Mouse (Mus musculus): ENCODE results near the gene Ctdspl. TPM values are rescaled to one million over a fixed set of nuclear protein-coding genes. Genes with fewer than 3 reads are reported as not detected.

Ctdspl gene
- polyA plus RNA-seq, 2 experiments = 2.3 to 3.6 TPM

- ATAC-seq (ENCODE audit: insufficient read depth) = no peak
- H3K9ac ChIP-seq (replicated peaks) = no peak overlapping the region
- no peak overlapping the region for H3K4me3 ChIP-seq (ENCODE audit: insufficient read depth in 1 of 2, low read depth in 2 of 2, low read length in 2 of 2)
- H3K4me2 ChIP-seq (ENCODE audit: low read depth) = no peak overlapping the region
- no peak for DNase-seq (ENCODE audit: low read depth in 3 of 3, low spot score in 3 of 3)
- H3K27ac ChIP-seq = no peak overlapping the region
- no peaks in the 10 kb centered on the region for H3K9me3 ChIP-seq (ENCODE audit: control insufficient read depth, low read length)
- H3K4me1 ChIP-seq (replicated peaks; ENCODE audit: control insufficient read depth in 2 of 2, insufficient read depth in 2 of 2, low read length in 1 of 2) = no peaks in the 10 kb centered on the region
- no peak for TF ChIP-seq CTCF (IDR thresholded peaks at IDR 0.05; ENCODE audit: low read depth)
- TF ChIP-seq EP300 (IDR thresholded peaks at IDR 0.05; ENCODE audit: low read depth) = no peak
- H3K36me3 ChIP-seq (replicated peaks; ENCODE audit: control insufficient read depth, insufficient read depth, low read depth) = no peaks in the 10 kb centered on the region
- WGBS (ENCODE audit: insufficient replicate concordance) = 75% methylated on average over 6 of the region's 6 CpGs
- H3K27me3 ChIP-seq (ENCODE audit: control insufficient read depth, insufficient read depth, low read length) = no peaks in the 10 kb centered on the region
Measured at GRCm38 (mm10) chr9:118881946-118882284, 44.3 kb upstream of the Ctdspl start.

GRCm38 (mm10) chr9:118883150-118883549 lies 43.1 kb upstream of the Ctdspl start:
- no peaks in the 10 kb centered on the region for H3K36me3 ChIP-seq (replicated peaks; ENCODE audit: control insufficient read depth, insufficient read depth, low read depth)
- no peak for DNase-seq (ENCODE audit: low read depth in 3 of 3, low spot score in 3 of 3)
- H3K4me3 ChIP-seq (ENCODE audit: insufficient read depth in 1 of 2, low read depth in 2 of 2, low read length in 2 of 2) = no peak overlapping the region
- H3K9me3 ChIP-seq (ENCODE audit: control insufficient read depth, low read length) = no peaks in the 10 kb centered on the region
- H3K9ac ChIP-seq (replicated peaks) = no peak overlapping the region
- no peak for ATAC-seq (ENCODE audit: insufficient read depth)
- WGBS (ENCODE audit: insufficient replicate concordance) = 45% methylated on average over 7 of the region's 7 CpGs
- no peaks in the 10 kb centered on the region for H3K4me1 ChIP-seq (replicated peaks; ENCODE audit: control insufficient read depth in 2 of 2, insufficient read depth in 2 of 2, low read length in 1 of 2)
- no peaks in the 10 kb centered on the region for H3K27me3 ChIP-seq (ENCODE audit: control insufficient read depth, insufficient read depth, low read length)
- no peak overlapping the region for H3K4me2 ChIP-seq (ENCODE audit: low read depth)
- no peak for TF ChIP-seq CTCF (IDR thresholded peaks at IDR 0.05; ENCODE audit: low read depth)
- no peak for TF ChIP-seq EP300 (IDR thresholded peaks at IDR 0.05; ENCODE audit: low read depth)
- H3K27ac ChIP-seq = no peak overlapping the region

- no peaks in the 10 kb centered on the region for H3K4me1 ChIP-seq (replicated peaks; ENCODE audit: control insufficient read depth in 2 of 2, insufficient read depth in 2 of 2, low read length in 1 of 2)
- no peak overlapping the region for H3K27ac ChIP-seq
- H3K36me3 ChIP-seq (replicated peaks; ENCODE audit: control insufficient read depth, insufficient read depth, low read depth) = no peaks in the 10 kb centered on the region
- WGBS (ENCODE audit: insufficient replicate concordance) = 55% methylated on average over 6 of the region's 6 CpGs
- TF ChIP-seq CTCF (IDR thresholded peaks at IDR 0.05; ENCODE audit: low read depth) (no peak), EP300 (IDR thresholded peaks at IDR 0.05; ENCODE audit: low read depth) (no peak)
- no peaks in the 10 kb centered on the region for H3K27me3 ChIP-seq (ENCODE audit: control insufficient read depth, insufficient read depth, low read length)
- H3K9ac ChIP-seq (replicated peaks) = no peak overlapping the region
- no peak overlapping the region for H3K4me2 ChIP-seq (ENCODE audit: low read depth)
- no peaks in the 10 kb centered on the region for H3K9me3 ChIP-seq (ENCODE audit: control insufficient read depth, low read length)
- no peak for DNase-seq (ENCODE audit: low read depth in 3 of 3, low spot score in 3 of 3)
- H3K4me3 ChIP-seq (ENCODE audit: insufficient read depth in 1 of 2, low read depth in 2 of 2, low read length in 2 of 2) = no peak overlapping the region
- ATAC-seq (ENCODE audit: insufficient read depth) = no peak
Measured at GRCm38 (mm10) chr9:118885785-118886184, 40.5 kb upstream of the Ctdspl start.

DNA sequence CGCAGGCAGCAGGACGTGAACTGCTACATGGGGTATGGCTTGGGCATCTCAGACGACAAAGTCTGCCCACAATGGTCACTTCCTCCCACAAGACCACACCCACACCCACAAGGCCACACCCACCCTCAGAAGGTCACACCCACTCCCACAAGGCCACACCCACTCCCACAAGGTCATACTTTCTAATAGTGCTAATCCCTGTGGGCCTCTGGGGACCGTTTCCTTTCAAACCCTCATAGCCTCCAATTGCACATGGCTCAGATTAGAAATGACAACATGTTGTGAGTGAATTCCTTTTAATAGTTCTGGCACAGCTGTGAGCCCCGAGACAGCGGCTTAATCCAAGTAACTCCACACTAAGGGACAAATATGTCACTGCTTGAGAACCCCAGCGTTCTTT lies 39.1 kb upstream of the Ctdspl start:
- no peak overlapping the region for H3K9ac ChIP-seq (replicated peaks)
- ATAC-seq (ENCODE audit: insufficient read depth) = no peak
- H3K4me3 ChIP-seq (ENCODE audit: insufficient read depth in 1 of 2, low read depth in 2 of 2, low read length in 2 of 2) = no peak overlapping the region
- 74% methylated on average over 7 of the region's 7 CpGs for WGBS (ENCODE audit: insufficient replicate concordance)
- DNase-seq (ENCODE audit: low read depth in 3 of 3, low spot score in 3 of 3) = no peak
- H3K27me3 ChIP-seq (ENCODE audit: control insufficient read depth, insufficient read depth, low read length) = no peaks in the 10 kb centered on the region
- H3K27ac ChIP-seq = no peak overlapping the region
- no peaks in the 10 kb centered on the region for H3K9me3 ChIP-seq (ENCODE audit: control insufficient read depth, low read length)
- no peak overlapping the region for H3K4me2 ChIP-seq (ENCODE audit: low read depth)
- TF ChIP-seq EP300 (IDR thresholded peaks at IDR 0.05; ENCODE audit: low read depth) (no peak), CTCF (IDR thresholded peaks at IDR 0.05; ENCODE audit: low read depth) (no peak)
- H3K4me1 ChIP-seq (replicated peaks; ENCODE audit: control insufficient read depth in 2 of 2, insufficient read depth in 2 of 2, low read length in 1 of 2) = no peaks in the 10 kb centered on the region
- no peaks in the 10 kb centered on the region for H3K36me3 ChIP-seq (replicated peaks; ENCODE audit: control insufficient read depth, insufficient read depth, low read depth)

DNA sequence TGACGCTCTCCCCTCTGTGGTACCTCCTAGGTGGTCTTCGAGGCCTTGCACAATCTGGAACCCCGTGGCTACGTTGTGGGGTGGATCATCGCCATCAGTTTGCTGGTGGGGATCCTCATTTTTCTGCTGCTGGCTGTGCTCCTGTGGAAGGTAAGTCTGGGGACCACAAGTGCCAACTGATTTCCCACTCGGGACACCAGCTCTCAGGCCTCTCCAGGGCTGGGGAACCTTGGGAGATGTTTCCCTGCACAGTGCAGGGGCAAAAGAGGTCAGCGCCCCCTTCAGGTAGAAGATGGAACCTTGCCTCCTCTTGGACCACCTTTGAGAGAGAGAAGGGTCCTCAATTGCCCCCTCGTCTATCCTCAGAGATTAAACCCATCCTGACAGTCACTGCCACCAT lies 38.5 kb upstream of the Ctdspl start:
- 78% methylated on average over 8 of the region's 8 CpGs for WGBS (ENCODE audit: insufficient replicate concordance)
- Histone ChIP-seq H3K4me3 (ENCODE audit: insufficient read depth in 1 of 2, low read depth in 2 of 2, low read length in 2 of 2) (no peak overlapping the region), H3K27me3 (ENCODE audit: control insufficient read depth, insufficient read depth, low read length) (no peaks in the 10 kb centered on the region), H3K36me3 (replicated peaks; ENCODE audit: control insufficient read depth, insufficient read depth, low read depth) (no peaks in the 10 kb centered on the region), H3K9me3 (ENCODE audit: control insufficient read depth, low read length) (no peaks in the 10 kb centered on the region), H3K9ac (replicated peaks) (no peak overlapping the region), H3K4me1 (replicated peaks; ENCODE audit: control insufficient read depth in 2 of 2, insufficient read depth in 2 of 2, low read length in 1 of 2) (no peaks in the 10 kb centered on the region), H3K27ac (no peak overlapping the region), H3K4me2 (ENCODE audit: low read depth) (no peak overlapping the region)
- no peak for TF ChIP-seq EP300 (IDR thresholded peaks at IDR 0.05; ENCODE audit: low read depth)
- TF ChIP-seq CTCF (IDR thresholded peaks at IDR 0.05; ENCODE audit: low read depth) = 0 out of 2 replicates have a peak, but pooled peaks have one; percentile 29
- DNase-seq (ENCODE audit: low read depth in 3 of 3, low spot score in 3 of 3) = no peak
- ATAC-seq (ENCODE audit: insufficient read depth) = no peak
